Mouse (Mus musculus) hindbrain, embryonic 16.5 days (tissue): ENCODE measurements at regions not wholly inside any gene's neighbourhood (a gene's known extent, or its start where the extent isn't known, plus 50 kb on each side); places are given as distances from the start of the nearest gene placed in this dataset.

ENCODE experiments used
- ATAC-seq: fragments of 200-750 bp; cut with Nextera tagmentation; 2 replicates; pipeline ENCODE4 v1.8.0; 2017; ENCODE audit warnings: moderate TSS enrichment, moderate library complexity
- H3K27ac ChIP-seq: fragments of 300-500 bp; sonication (generic); 2 replicates; pipeline ENCODE4 v1.5.1; 2014; ENCODE audit warnings: low read depth, mild to moderate bottlenecking, control low read depth, low read length, moderate library complexity
- H3K27me3 ChIP-seq: fragments of 300-500 bp; sonication (generic); replicated peaks from 2 replicates; pipeline ENCODE4 v1.6.1; 2014; ENCODE audit warnings: low read length; ENCODE audit not compliant: control insufficient read depth, insufficient read depth
- H3K36me3 ChIP-seq: fragments of 300-500 bp; sonication (generic); 2 replicates; pipeline ENCODE4 v1.6.1; 2014; ENCODE audit warnings: mild to moderate bottlenecking, low read length, moderate library complexity, mixed read lengths; ENCODE audit not compliant: control insufficient read depth, insufficient read depth
- H3K4me1 ChIP-seq: fragments of 300-500 bp; sonication (generic); 2 replicates; pipeline ENCODE4 v1.6.1; 2014; ENCODE audit warnings: low read depth, low read length; ENCODE audit not compliant: control insufficient read depth, insufficient read depth
- H3K4me2 ChIP-seq: fragments of 300-500 bp; sonication (generic); 2 replicates; pipeline ENCODE4 v1.6.1; 2014; ENCODE audit warnings: mild to moderate bottlenecking, low read length, control low read depth, moderate library complexity
- H3K4me3 ChIP-seq: fragments of 300-500 bp; sonication (generic); 2 replicates; pipeline ENCODE4 v1.5.1; 2014; ENCODE audit warnings: mild to moderate bottlenecking, low read length, control low read depth, moderate library complexity
- H3K9ac ChIP-seq: fragments of 300-500 bp; sonication (generic); 2 replicates; pipeline ENCODE4 v1.6.1; 2014; ENCODE audit warnings: low read depth, mild to moderate bottlenecking, control low read depth, low read length, moderate library complexity
- H3K9me3 ChIP-seq: fragments of 300-500 bp; sonication (generic); 2 replicates; pipeline ENCODE4 v1.6.1; 2014; ENCODE audit warnings: mild to moderate bottlenecking, low read length, moderate library complexity; ENCODE audit not compliant: control insufficient read depth
- WGBS: fragments of 180-500 bp; shearing (Covaris S2); extraction: QIAGEN DNeasy Blood & Tissue Kit; methylation state at CpG from one replicate; pipeline ENCODE4 v1.1.7; 2014; 5-methylcytosine and 5-hydroxymethylcytosine counted together

DNA sequence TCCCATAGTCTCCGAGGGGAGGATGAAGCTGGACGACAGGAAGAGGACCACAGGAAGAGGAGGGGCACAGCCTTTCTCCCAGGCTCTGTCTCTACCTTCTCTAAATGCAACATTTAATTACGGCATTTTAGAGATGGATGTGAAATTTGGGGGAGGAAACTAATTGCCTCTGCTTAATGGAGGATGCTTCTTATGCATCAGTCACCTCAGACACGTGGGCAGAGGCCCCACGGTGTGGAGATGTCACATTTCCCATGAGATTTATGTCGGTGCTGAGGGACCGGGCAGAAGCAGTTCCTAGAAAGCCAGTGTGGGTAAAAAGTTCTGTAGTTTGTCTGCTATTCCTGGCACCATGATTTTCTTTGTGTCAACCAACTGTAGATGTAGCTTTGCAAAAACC, 122.8 kb downstream of the Tmx1 start:
- WGBS: 57% methylated on average over 7 of the region's 7 CpGs
- Histone ChIP-seq H3K27ac (no peak overlapping the region), H3K9ac (no peak overlapping the region), H3K4me2 (no peak overlapping the region), H3K9me3 (no peaks in the 10 kb centered on the region), H3K4me3 (no peak overlapping the region), H3K36me3 (no peaks in the 10 kb centered on the region), H3K4me1 (no peaks in the 10 kb centered on the region), H3K27me3 (no peaks in the 10 kb centered on the region)
- no peak for ATAC-seq

DNA sequence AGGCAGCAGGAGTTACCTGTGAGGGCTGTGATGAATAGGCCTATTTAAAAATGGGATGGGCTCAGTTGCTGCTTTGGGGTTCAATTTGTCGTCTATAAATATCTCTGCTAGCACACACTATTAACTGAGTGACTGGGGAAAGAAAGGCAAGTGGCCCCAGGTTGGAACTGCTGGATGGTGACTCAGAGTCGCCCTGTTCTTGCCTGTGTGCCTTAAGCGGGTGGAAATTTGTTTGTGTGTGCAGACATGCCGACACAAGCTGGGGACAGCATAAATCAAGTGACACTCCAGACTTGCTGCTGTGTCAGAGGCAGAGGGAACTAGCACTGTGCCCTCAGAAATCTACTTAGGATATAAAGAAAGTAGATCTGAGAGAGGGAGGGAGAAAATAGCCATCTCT, 124.9 kb downstream of the Tmx1 start:
- 74% methylated on average over 4 of the region's 4 CpGs for WGBS
- no peaks in the 10 kb centered on the region for H3K4me1 ChIP-seq

DNA sequence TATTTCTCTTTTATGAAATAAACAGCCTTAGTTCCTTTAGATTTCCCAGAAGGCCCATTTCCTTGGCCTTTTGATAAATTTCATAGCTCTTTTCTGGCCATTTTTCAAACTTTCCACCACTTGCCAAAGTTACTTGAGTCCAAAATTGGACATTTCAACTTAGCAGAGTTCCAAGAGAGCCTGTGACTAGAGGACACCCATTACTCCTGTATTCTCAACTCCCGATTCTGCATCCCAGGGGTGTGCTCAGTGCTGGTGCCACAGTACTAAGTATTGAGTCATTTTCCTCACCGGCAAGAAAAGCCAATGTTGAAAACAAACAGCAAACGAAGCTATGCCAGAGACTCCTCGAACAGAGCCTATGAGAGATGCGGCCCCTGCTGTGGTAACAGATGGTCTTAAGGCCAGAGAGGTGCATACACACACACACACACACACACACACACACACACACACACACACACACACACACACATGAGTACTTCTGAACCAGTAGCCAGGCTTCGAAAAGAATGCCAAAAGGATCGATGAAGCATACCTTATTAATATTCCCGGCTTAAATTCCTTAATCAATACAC, 126.5 kb downstream of the Tmx1 start:
- Histone ChIP-seq H3K9ac (no peak overlapping the region), H3K27me3 (no peaks in the 10 kb centered on the region), H3K27ac (no peak overlapping the region), H3K36me3 (no peaks in the 10 kb centered on the region), H3K9me3 (no peaks in the 10 kb centered on the region; the same call in 1 of the 2 replicates), H3K4me2 (no peak overlapping the region), H3K4me1 (no peaks in the 10 kb centered on the region), H3K4me3 (no peak overlapping the region)
- WGBS: 55% methylated on average over 8 of the region's 8 CpGs
- ATAC-seq: 0 out of 2 replicates have a peak, but pooled peaks have one; percentile 11

More for the DNA sequence above, 124.9 kb downstream of the Tmx1 start:
- Histone ChIP-seq H3K9ac (no peak overlapping the region), H3K36me3 (no peaks in the 10 kb centered on the region), H3K4me2 (no peak overlapping the region), H3K27ac (no peak overlapping the region), H3K27me3 (no peaks in the 10 kb centered on the region), H3K4me3 (no peak overlapping the region), H3K9me3 (no peaks in the 10 kb centered on the region; the same call in 1 of the 2 replicates)
- ATAC-seq: no peak

DNA sequence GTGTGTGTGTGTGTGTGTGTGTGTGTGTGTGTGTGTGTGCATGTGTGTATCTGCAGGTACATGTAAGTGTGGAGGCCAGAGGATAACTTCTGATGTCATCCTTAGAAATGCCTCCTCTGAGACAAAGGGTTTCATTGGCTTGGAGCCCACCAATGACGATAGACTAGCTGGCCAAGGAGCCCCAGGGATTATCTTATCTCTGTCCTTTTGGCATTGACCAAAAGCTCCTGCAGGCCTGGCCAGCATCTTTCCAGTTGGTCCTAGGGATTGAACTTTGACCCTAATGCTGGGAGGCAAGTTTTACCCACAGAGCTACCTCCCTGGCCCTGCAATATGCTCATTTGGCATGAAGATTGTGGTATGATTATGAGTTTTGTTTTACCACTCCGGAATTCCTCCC, 133.3 kb downstream of the Tmx1 start:
- Histone ChIP-seq H3K4me1 (no peaks in the 10 kb centered on the region), H3K27ac (no peak overlapping the region), H3K27me3 (no peaks in the 10 kb centered on the region), H3K4me2 (no peak overlapping the region), H3K4me3 (no peak overlapping the region), H3K9me3 (no peaks in the 10 kb centered on the region; the same call in 1 of the 2 replicates), H3K9ac (no peak overlapping the region), H3K36me3 (no peaks in the 10 kb centered on the region)
- no peak for ATAC-seq
- 69% methylated on average over 2 of the region's 2 CpGs for WGBS

DNA sequence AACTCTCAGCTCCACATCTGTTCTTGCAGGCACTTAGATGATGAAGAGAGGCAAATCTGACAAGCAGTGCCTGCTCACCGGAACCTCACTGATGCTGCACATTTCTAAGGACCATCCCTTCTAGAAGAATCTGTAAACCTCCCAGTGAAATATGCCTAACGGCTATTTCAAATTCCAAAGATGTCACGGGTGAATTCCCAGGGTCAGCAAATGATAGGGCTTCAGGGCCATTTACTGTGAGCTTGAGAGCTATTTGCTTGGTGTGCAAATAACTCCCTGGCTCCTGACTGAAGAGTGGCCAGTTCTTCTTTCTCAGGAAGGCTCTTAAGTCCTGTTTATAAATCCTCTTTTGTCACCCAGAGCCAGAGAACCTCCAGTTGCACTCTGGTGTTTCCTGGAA, 135.3 kb downstream of the Tmx1 start:
- no peak for ATAC-seq
- Histone ChIP-seq H3K36me3 (no peaks in the 10 kb centered on the region), H3K27me3 (no peaks in the 10 kb centered on the region), H3K9me3 (no peaks in the 10 kb centered on the region), H3K9ac (no peak overlapping the region), H3K4me2 (no peak overlapping the region), H3K4me1 (no peaks in the 10 kb centered on the region), H3K4me3 (no peak overlapping the region), H3K27ac (no peak overlapping the region)
- WGBS: 77% methylated on average over 3 of the region's 3 CpGs

DNA sequence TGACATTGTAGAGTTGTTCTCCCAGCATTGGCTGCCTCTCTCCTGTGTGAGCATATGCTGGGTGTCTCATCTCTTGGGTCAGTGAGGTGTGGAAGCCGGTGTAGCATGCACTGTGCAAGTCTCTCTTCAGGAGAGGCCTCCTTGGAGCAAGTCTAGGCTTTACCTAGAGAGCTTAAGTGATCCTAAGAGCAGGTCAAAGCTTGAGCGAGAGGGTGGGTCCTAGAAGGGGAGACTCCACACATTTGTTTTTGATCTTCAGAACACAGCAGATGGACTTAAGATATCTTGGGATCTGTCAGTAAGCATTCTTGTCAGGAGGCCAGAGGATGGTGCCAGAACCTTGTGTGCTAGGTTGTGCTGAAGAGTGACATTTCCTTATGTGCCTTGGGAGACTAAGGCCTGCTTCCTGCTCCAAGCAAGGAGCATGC, 136.4 kb downstream of the Tmx1 start:
- H3K9ac ChIP-seq: no peak overlapping the region
- no peaks in the 10 kb centered on the region for H3K4me1 ChIP-seq
- no peak for ATAC-seq
- no peaks in the 10 kb centered on the region for H3K36me3 ChIP-seq
- no peak overlapping the region for H3K4me3 ChIP-seq
- H3K4me2 ChIP-seq: no peak overlapping the region
- no peaks in the 10 kb centered on the region for H3K9me3 ChIP-seq
- no peaks in the 10 kb centered on the region for H3K27me3 ChIP-seq
- H3K27ac ChIP-seq: no peak overlapping the region
- WGBS: 78% methylated on average over 2 of the region's 2 CpGs

DNA sequence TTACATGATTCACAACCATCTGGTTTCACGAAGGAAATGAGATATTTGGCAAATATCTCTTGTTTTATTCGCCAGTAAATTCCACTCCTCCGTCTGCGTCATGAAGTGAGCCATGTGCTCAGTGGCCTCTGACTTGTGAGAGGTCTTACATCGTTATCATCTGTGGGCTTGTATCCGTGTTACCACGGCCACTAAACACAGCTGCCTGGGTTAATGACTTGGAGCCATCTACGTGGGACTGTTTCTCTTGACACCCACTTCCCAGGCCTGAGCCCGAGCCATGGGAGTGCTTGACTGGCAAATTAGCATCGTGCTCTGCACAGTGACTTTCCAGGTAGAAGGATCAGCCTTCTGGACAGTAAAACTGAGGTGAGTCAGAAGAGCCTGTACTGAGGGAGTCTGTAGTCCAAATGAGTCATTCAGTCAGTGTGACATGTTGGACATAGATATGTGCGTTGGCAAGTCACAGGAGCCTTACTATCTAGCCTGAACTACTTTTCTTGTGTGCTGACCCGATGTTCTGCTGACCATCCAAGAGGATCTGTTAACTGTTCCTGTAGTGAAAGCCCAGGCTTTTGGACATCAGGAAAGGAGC, 137.7 kb downstream of the Tmx1 start:
- no peaks in the 10 kb centered on the region for H3K36me3 ChIP-seq
- H3K4me2 ChIP-seq: no peak overlapping the region
- no peak overlapping the region for H3K27ac ChIP-seq
- H3K4me1 ChIP-seq: no peaks in the 10 kb centered on the region
- no peak for ATAC-seq
- 81% methylated on average over 12 of the region's 12 CpGs for WGBS
- H3K9ac ChIP-seq: no peak overlapping the region
- H3K9me3 ChIP-seq: no peaks in the 10 kb centered on the region
- H3K4me3 ChIP-seq: no peak overlapping the region
- H3K27me3 ChIP-seq: no peaks in the 10 kb centered on the region

DNA sequence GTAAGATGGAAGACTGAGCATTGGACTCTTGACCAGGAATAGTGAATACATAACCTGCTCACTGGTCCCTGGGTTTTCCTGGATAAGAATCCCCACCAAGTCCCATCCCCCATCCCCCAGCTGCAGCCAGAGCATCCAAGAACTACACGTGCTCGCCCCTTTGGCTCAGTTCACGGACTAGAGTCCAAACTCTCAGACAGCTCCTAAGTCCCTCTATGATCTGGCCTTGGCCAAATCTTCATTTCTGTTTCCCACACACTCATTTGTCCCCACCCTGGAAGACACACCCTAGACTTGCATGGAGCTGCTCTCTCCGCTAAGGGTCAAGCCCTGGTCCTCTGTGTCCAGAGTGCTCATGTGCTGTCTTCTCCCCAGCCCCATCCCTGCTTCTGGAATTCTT, 139.9 kb downstream of the Tmx1 start:
- Histone ChIP-seq H3K36me3 (no peaks in the 10 kb centered on the region), H3K4me3 (no peak overlapping the region), H3K27ac (no peak overlapping the region), H3K4me1 (no peaks in the 10 kb centered on the region), H3K9me3 (no peaks in the 10 kb centered on the region), H3K4me2 (no peak overlapping the region), H3K9ac (no peak overlapping the region), H3K27me3 (no peaks in the 10 kb centered on the region)
- no peak for ATAC-seq
- 92% methylated on average over 4 of the region's 4 CpGs for WGBS

DNA sequence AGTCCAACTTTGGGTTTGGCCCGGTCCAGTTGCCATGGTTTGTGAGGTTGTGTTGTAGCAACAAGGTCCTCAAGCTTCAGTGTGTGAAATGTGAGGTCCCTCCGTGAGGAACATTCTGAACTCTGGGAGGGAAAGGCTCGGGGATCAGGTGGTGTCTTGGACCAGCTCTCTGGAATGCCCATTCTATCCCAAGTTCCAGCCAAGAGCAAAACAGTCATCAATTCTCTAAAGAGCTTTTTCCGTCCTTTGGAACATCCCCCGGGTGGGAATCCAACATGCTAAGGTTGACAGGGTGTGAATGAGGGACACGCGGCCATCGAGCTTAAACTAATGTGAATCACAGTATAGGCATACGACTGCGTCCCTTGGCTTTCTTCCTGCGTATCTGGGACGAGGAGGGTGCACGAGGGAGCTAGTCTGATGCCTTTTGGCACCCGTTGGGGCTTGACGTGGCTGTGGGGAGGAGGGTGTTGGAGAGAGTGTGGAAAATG, 145.4 kb downstream of the Tmx1 start:
- Histone ChIP-seq H3K36me3 (no peaks in the 10 kb centered on the region), H3K9ac (no peak overlapping the region), H3K27me3 (no peaks in the 10 kb centered on the region), H3K4me3 (no peak overlapping the region), H3K4me2 (no peak overlapping the region), H3K9me3 (no peaks in the 10 kb centered on the region), H3K27ac (no peak overlapping the region), H3K4me1 (no peaks in the 10 kb centered on the region)
- no peak for ATAC-seq
- 82% methylated on average over 15 of the region's 15 CpGs for WGBS
